Mouse (Mus musculus): Measurements from ENCODE around the gene Ilf3.
A peak's percentile ranks its signal among the peaks of the same experiment; 100 is the strongest.

Gene Ilf3

DNA sequence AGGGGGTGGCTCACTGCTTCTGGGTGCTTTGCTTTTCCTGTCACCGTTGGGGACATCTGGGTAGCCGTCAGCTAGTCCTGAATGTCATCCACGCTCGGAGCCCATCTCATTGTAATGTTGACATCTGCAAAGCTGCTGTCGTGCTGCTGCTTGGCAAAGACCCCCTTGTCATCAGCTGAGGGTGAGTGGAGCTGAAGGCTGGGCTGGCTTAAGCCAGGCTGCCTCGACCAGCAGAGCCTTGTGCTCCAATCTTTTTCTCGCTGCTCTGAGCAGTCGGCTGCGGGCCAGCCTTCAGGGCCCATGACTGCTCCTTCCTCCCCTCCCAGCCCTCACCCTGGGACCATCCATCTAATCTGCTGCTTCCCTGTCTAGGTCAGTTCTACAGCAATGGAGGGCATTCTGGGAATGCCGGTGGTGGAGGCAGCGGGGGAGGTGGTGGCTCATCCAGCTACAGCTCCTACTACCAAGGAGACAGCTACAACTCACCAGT, 35.1 kb downstream of the Ilf3 start:
- no peak for DNase-seq (ENCODE audit: low spot score in 2 of 2)

DNA sequence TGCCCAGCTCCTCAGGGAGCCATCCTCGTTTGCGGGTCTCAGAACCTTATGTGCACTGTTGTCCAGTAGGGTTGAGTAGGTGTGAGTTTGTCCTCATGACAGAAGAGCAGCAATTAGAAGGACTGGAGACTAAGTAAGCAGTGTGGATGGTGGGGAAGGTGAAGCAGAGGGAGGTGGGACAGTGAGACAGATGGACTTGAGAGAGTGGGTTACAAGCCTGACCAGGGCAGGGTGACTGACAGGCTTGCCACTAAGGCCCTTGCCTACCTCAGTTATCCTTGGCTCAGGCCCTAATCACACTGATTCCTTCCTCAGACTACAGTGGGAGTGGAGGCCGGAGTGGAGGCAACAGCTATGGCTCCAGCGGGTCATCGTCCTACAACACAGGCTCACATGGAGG, 36.1 kb downstream of the Ilf3 start:
- no peak for DNase-seq (ENCODE audit: low spot score in 2 of 2)

DNA sequence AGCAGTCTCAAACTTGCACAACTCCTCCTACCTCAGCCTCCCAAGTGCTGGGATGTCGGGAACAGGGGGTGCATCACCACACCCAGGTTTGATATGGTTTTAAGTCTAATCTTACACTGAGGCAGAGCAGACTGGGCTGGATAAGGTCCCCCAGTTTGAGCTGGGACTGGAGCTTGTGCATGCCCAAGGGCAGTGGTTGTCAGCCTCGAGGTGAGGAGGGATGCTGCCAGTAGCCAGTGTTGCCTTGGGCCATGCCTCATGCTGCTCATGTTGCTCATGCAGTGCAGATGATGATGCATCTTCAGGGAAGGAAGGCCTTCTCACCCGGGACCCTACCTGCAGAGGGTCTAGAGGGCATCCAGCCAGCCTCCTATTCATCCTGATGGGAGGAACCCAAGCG, 37.9 kb downstream of the Ilf3 start:
- DNase-seq (ENCODE audit: low spot score in 2 of 2): no peak

DNA sequence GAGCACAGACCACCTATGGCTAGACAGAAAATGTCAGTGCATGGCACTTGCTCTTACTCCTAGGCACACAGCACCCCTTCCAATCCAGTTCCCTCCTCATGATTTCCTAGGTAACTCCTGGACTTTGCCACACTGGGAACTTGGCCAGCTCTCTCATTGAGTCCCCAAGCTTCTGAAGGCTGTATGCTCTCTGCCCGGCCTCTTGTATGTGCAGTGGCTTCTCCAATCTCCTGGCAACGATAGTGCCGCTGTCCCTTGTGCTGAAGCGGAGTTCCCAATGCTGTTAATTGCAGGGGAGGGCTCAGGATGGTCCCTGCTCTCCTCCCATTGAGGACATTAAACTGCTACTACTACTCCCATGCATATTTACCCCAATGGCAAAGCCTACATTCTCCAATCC, 40.3 kb downstream of the Ilf3 start:
- no peak for DNase-seq (ENCODE audit: low spot score in 2 of 2)

DNA sequence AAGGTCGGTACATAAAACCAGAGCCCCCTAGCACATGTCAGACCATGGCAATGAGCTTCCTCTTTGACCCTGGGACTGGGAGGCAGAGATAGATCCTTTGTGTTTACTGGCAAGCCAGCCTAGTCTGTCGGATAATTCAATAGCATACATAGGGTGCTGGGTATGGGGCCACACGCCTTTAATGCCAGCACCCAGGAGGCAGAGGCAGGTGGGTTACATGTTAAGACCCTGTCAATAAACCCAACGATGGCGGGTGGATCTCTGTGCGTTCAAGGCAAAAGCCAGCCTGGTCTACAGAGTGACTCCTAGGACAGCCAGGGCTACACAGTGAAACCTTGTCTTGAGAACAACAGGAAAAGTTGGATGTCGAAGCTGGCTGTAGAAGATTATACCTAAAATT, 41.0 kb downstream of the Ilf3 start:
- DNase-seq (ENCODE audit: low spot score in 2 of 2): no peak

DNA sequence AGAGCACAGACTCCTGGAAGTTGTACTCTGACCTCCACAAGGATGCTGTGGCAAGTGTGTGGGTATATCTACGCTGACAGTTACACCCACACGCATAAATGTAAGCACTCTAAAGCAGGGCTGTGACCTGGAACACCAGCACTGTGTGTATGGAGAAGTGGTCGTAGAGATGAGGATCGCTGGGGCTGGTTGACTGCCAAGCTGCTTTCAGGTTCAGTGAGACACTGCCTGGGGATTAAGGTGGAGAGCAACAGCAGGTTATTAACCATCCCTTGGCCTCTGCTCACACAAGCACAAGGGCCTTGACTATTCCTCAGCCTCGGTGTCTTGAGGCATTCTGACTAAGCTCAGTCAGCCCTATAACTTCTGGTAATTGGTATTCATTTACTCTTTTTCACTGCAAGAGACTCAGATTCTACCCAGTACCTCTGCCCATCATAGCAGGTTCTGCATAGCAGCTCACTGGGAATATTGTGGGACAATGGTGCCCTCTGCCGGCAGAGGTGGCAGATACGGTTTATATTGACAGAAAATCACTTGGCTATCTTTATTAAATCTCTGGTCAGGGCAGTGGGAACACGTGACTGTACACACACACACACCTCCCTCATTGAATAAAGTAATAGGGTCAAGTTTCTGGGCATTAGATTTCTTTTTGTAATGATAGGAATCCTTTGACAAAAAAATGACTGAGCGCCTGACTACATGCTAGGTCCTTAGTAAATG, 42.1 kb downstream of the Ilf3 start:
- DNase-seq (ENCODE audit: low spot score in 2 of 2): peak; percentile 82 to 85

DNA sequence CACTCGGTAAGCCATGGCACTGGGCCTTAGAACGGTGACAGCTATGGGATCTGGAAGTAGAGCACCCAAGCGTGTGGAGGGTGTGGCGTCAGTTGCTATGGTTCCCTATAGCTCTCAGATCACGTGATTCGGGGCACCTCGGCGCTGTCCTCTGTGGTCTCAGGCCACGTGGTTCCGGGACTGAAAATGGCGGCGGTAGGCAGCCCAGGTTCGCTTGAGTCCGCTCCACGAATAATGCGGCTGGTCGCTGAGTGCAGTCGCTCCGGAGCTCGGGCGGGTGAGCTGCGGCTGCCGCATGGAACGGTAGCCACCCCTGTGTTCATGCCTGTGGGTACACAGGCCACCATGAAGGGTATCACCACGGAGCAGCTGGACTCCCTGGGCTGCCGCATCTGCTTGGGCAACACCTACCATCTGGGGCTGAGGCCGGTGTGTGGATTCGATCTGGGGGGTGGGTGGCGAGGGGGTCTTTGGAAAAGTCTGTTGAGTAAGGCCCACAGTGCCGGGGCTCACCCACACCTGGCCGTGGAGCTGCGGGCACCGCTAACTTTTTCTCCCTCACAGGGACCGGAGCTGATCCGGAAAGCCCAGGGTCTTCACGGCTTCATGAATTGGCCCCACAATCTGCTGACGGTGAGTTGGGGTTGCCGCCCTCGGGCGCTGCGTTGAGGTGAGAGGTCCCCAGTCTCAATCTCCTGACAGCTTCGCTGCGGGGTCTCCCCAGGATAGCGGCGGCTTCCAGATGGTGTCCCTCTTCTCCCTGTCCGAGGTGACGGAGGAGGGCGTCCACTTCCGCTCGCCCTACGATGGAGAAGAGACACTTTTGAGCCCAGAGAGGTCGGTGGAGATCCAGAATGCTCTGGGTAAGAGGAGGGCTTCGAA, 44.2 kb downstream of the Ilf3 start, which contains the start of gene Qtrt1:
TSS of gene Qtrt1 (plus strand) at position 169 of the 882 bp plus-strand sequence.
- DNase-seq (ENCODE audit: low spot score in 2 of 2): peak; percentile 66 to 81

DNA sequence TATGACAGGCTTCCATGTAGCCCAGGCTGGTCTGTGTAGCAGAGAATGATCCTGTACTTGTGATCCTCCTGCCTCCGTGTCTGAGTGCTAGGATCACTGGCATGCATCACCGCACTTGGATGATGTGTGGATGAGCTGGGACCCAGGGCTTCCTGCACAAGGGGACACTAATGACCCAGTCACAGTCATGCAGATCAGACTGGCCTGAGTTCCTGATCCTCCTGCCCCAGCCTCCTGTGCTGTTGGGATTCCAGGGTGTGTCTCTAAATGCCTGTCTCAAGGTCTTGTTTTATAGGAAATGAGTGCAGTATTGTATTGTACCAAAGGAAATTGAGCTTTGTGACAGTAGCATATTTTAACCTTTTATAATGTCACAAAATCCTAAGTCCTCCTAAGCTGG, 50.2 kb downstream of the Ilf3 start:
- DNase-seq (ENCODE audit: low spot score in 2 of 2): no peak

DNA sequence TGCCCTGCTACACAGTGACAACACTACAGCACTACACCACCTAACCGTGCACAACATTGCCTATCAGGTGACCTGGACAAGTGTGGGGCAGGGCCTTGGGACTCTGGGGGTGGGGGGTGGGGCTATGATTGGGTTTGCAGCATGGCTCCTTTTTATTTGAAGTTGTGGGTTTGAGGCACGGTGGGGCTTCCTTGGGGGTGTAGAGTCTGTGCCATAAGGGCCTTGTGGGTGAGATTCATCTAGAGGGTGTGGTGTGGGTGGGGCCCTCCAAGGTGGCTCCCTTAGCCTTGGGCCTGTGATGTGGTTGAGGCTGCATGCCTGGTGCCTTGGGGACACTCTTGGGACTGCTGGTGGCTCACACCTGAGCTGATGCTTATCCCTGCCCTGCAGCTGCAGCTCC, 52.0 kb downstream of the Ilf3 start:
- DNase-seq (ENCODE audit: low spot score in 2 of 2): no peak

DNA sequence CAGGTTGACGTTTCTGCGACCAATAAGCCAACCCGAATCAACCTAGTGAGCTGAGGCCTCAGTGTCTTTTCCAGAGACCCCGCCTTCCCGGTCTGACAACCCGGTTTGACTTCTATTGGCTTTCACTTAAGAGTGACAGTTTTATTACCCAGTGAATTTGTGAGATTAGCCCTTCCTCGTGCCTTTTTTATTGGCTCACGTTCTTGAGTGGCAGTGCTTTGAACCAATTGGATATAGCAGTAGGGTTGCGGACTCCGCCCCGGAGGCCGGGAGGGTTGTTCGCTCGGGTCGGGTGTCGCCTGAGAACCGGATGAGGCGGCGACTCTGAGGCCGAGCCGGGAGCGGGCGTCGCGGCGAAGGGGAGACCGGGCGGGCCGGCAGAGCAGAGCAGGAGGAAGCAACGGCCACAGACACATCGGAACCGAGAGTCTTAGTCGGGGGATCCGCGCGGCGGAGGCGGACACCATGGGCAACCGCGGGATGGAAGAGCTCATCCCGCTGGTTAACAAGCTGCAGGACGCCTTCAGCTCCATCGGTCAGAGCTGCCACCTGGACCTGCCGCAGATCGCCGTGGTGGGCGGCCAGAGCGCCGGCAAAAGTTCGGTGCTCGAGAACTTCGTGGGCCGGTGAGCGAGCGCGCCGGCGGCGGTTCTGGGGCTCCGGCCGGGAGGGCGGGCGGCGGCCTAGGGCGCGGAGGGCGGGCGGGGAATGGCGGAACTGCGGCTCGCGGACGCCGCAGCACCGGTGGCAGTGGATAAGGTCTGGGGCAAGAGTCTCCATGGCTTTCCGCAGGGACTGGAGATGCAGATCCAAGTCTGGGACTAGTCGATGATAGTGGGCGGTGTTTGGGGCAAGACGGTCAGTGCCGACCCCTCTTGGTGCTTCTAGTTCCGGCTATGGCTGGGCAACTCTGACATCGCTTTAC, 57.2 kb downstream of the Ilf3 start, which contains the start of gene Dnm2:
TSS of gene Dnm2 (plus strand) at position 278 of the 925 bp plus-strand sequence.
- DNase-seq (ENCODE audit: low spot score in 2 of 2): peak; percentile 98 to 99

DNA sequence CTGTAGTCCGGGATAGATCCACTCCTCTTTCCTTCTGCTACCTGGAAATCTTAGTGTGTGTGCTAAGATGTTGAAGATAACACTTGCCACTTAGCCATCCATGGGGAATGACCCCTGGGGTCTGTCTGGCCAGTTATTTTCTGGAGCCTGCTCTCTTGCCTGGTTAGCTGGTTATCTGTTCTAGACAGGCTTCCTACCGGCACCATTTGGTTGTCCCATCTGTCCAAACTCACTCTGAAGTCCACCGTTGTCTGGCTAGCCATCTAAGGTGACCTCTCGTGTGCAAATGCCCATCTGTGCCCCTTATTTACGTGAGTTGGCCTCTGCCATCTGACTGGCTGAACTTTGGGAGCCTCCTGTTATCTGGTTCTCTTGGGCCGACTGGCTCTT, 57.9 kb downstream of the Ilf3 start:
- DNase-seq (ENCODE audit: low spot score in 2 of 2): no peak

DNA sequence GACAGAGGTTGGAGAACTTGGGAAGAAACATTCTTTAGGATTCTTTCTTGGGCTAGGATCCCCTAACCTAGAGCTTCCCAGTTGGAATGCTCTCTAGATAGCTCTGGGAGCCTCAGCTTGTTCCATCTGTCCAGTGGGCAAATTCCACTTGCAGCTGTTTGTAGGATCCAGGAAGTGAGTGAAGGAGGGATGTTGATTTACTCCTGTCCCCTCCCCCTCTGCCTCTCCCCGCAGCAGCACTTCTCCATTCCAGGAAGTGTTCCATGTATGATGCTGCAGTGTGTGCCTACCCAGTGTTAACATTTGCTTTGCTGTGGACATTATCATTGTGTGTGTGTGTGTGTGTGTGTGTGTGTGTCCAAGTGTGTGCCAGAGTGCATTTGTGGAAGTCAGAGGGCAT, 58.3 kb downstream of the Ilf3 start:
- DNase-seq (ENCODE audit: low spot score in 2 of 2): no peak

DNA sequence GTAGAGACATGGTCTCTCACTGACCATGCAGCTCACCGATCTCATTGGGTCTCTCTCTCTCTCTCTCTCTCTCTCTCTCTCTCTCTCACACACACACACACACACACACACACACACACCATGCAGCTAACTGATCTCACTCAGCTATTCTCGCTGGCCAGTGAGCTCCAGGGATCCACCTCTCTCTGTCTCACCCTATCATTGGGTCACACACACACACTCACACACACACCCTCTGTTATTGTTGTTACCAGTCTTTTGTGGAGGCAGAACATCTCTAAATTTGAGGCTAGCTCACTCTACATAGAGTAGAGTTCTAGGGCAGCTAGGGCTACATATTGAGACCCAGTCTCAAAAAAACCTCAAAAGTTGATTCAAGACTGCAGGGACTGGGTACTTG, 58.9 kb downstream of the Ilf3 start:
- no peak for DNase-seq (ENCODE audit: low spot score in 2 of 2)

DNA sequence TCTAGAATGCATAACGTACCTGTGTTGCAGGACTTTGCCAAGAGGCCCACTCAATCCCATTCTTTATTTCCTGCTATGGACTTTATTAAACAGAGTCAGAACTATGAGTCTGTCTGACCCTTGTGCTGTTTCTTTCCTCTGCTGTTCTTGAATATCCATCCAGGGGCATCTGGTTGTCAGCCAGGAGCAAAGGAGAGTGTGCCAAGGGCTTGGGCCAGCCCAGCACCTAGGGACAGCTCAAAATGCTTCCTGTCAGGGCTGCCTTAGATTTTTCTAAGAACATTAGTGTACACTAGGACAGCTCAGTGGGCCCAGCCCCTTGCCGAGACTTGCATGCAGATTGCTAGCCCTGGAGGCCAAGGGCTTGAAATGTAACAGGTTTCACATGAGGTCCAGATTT, 60.1 kb downstream of the Ilf3 start:
- DNase-seq (ENCODE audit: low spot score in 2 of 2): peak in 1 of 2 experiments; percentile 67

DNA sequence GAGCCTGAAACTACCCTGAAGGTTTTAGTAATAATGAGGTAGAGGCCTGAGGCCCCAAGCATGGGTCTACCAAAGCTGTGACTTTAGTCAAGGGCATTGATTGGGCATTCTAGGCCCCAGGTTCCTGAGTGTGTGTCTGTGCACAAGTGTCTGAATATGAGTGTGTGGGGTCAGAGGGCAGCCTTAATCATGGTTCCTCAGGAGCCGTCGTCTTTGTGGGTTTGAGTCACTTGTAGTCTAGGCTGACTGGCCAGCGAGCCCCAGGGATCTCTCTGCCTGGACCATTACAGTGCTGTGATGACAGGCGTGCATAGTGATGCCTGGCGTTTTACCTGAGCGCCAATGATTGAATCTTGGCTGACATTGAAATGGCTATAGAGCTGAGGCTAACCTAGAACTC, 60.5 kb downstream of the Ilf3 start:
- no peak for DNase-seq (ENCODE audit: low spot score in 2 of 2)

DNA sequence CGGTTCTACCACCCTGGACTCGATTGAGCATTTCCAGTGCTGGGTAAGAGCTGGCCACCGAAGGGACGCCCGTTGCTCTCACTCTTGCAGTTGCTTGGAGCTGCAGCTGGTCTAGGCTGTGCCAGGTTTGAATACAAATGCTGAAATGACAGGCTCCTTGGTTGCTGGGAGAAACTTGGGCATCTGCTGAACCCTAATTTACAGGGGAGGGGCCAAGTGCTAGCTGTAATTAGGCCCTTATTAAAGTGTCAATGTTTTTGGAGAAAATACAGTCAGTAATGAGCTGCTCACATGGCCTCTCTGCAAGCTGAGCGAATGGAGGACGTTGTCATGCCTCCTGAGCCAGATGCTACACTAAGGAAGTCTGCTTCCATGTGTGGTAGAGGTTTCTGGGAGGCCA, 63.1 kb downstream of the Ilf3 start:
- DNase-seq (ENCODE audit: low spot score in 2 of 2): no peak

DNA sequence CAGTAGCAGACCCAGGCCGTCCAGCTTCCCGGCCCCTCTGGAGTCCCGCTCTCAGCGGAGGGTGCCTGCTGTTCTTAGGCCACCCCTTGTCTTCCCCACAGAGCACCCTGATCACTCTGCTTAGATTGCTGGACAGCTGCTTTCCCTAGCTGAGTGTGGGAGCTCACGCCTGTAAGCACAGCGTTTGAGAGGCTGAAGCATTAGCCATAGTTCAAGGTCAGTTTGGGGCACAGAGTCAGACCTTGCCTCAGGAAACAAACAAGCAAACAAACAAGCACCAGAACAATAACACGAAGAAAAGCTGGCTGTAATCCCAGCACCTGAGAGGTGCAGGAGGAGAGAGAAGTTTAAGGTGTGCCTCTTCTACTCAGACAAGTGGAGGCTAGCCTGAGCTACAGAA, 64.4 kb downstream of the Ilf3 start:
- DNase-seq (ENCODE audit: low spot score in 2 of 2): no peak

DNA sequence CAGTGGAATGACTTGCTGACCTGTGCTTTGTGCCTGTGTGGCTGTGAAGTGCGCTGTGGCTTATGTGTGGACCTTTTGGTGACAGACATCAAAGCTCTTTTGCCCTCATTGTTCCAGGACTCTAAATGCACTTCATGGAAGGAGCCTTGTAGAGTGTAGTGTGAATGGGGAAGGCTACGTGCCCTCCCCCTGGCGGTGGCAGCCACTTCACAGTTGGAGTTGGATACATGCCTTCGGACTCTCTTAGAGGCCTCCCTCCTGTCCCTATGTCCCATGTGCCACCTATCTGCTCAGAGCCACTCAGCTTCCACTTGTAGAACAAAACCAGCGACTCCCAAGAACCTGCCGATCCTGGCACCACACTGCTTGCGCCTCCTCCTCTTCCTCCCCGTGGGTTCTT, 66.1 kb downstream of the Ilf3 start:
- no peak for DNase-seq (ENCODE audit: low spot score in 2 of 2)

DNA sequence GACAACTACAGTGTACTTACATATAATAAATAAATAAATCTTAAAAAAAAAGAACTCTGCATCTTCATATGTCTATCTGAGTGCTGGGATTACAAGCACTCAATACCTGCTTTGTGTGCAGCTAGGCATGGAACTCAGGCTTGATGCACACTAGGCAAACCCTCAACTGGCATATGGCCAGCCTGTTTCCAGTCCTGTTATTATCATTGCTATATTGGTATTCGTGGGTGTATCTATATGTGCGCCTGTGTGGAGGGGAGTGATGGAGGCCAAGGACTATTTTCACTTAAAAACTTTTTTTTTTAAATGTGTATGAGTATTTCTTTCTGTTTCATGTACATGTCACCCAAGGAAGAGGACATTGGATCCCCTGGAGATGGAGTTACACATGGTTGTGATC, 66.7 kb downstream of the Ilf3 start:
- no peak for DNase-seq (ENCODE audit: low spot score in 2 of 2)

DNA sequence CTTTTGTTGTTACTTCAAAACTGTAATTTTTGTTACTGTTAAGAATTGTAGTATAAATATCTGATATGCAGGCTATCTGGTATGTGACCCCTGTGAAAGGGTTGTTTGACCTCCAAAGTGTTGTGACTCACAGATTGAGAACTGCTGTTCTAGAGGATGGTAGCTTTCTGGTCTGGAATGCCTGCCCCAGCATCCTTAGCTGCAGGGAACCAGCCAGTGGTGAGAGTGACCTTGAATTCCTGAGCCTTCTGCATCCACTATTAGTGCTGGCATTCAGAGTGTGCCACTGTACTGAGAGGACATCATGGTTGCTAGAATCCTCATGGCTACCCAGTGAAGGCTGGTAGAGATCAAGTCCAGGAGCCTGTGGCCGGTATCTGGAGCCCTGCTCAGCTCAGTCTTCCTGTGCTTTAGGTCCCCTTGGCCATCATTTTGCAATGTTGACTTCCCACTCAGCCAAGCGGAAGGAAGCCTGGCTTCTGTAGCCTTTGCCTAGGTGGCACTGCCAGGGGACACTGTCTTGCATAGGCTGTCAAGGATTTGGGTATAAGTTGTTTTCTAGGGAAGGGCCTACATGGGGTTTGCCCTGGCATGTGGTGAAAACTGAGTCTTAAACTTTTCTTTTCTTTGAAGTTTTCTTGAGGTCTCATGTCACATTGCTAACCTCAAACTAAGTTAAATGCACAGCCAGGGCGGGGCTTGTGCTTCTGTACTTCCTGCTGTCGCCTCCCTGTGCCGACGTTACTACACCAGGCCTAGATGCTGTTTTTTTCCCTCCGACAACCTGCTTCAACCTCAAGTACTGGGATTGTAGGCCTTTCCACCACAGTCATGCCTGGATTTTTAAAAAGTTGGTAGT, 68.3 kb downstream of the Ilf3 start:
- no peak for DNase-seq (ENCODE audit: low spot score in 2 of 2)

DNA sequence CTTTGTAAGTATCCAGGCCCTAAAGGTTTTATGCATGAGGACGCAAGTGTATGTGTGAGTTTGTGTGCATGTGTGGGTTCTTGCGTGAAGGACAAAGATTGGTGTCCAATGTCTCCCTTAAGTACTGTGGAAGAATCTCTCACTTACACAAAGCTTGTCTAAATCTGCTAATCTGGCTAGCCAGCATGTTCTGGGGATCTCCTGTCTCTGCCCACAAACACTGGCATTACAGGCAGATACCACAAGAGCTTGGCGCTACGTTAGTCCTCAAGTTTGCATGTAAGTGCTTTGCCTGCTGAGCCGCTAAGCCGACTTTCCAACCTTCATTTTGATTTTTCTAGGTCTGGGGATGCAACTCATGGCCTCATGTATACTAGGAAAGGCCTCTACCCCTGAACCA, 69.9 kb downstream of the Ilf3 start:
- no peak for DNase-seq (ENCODE audit: low spot score in 2 of 2)

Measured in urinary bladder, postnatal 36 days (tissue).